Mouse (Mus musculus) lung, adult 2 months (tissue): Measurements from ENCODE around the gene Vnn3.

ENCODE experiments used
- CTCF ChIP-seq: fragments of 200-500 bp; IDR thresholded peaks from 2 replicates; pipeline ENCODE4 v1.5.1; 2011; ENCODE audit warnings: mild to moderate bottlenecking, low read length, control low read depth; ENCODE audit not compliant: insufficient read depth
- POLR2A ChIP-seq: fragments of 200-500 bp; IDR thresholded peaks from 2 replicates; pipeline ENCODE4 v1.6.1; 2011; ENCODE audit warnings: low read depth, mild to moderate bottlenecking, control low read depth, low read length, borderline replicate concordance; ENCODE audit errors: extremely low read depth

GRCm38 (mm10) chr10:23886060-23886459, 34.8 kb downstream of the Vnn3 start:
- TF ChIP-seq CTCF, result no peak
- TF ChIP-seq POLR2A, result no peak
